Mouse (Mus musculus): ENCODE results near the gene Cd200r1. TPM values are rescaled to one million over a fixed set of nuclear protein-coding genes. Genes with fewer than 3 reads are reported as not detected.
A peak's percentile ranks its signal among the peaks of the same experiment; 100 is the strongest.

The Cd200r1 gene
- total RNA-seq (2015) (29.0 and 36.0 TPM in 2 replicates), total RNA-seq (2017) (16.3 and 18.5 TPM in 2 replicates)

DNA sequence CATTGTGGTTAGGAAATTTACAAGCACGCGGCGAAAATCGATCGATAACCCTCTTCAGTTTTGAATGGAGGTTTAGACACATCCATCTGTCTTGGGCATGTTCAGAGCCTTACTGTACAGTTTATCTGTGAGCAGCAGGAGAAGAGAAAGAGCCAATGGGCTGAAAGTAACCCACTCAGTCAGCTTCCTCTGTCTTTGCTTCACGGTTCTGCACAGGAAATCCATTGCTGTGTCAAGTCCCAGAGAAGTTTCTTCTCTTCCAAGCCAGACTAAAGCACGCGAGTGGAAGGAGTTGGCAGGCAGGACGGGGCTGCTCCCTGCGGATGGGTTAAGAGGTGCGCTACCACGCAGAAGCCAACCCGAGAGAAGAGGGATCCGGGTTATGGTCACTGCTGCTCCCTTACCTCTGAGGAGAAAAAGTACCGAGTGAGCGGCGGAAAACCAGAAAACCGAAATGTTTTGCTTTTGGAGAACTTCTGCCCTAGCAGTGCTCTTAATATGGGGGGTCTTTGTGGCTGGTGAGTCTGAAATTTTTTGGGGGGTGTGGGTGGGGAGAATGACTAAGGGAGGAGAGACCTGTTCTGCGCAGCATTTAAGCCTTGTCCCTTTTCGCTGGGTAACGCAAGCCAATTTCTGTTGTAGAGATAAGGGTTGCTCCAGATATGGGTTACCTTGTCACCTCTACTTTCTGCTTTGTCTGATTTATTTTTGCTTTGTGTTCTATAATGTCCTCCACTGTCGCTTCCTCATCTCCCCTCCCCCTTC, at the start of gene Cd200r1:
Gene Cd200r1 (plus strand): TSS at position 182 of the 765 bp plus-strand sequence.
- ATAC-seq (ENCODE audit: poor library complexity, severe bottlenecking), result peak; percentile 64

DNA sequence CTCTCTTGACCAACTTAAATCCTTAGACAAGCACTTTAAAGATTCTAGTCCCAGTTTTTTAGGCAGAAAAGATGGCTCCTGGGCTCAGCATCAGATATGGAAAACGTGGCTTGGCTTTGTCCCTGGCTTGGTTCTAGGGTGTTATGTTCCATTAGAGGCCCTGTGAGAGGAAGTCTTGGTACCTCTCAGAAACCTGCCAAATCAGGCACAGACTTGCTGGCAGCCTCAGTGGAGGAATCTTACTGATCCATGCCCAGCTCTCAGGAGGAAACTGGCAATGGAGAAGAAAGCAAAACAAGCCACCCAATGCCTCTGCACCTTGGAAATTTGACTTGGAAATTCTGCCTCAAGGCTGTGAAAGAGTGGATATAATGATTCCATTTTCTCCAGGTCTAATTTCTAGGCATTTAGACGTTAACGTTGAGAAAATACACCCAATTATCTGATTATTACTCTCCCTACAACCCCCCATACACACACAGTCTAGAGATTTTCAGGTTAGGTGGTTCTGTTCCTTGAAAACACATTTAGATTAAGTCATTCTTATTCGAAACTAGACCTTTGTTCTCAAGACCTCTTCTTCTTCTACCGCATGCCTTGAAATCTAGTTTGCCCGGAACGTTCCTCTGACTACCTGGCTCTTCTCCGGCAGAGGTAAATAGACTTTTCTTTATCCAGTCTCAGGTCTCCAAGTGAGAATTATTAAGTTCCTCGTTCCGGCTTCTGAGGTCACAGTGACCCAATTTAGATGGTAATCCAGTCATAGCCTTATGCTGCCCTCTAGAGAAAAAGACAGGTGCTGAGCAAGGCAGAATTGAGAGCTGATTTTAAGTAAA, 49.0 kb upstream of the Cd200r1 start:
- ATAC-seq (ENCODE audit: poor library complexity, severe bottlenecking), result peak; percentile 86

DNA sequence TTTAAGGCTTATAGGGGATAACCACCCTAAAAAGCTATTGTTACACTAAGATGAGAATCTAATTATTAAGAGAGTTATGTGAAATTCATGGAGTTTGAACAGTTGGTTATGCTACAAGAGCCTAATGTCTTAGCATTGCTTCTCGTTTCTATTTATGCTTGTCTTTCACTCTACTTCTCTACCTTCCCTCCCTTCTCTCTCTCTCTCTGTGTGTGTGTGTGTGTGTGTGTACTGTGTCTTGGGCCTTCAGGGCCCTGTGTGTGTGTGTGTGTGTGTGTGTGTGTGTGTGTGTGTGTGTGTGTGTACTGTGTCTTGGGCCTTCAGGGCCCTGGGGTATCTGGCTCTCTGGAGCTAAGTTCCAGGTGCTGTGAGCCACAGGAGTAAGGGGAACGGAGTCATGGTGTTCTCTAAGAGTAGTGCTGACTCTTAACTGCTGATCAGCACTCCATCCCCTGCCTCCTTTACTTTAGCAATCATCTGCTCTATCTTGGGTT, 48.3 kb upstream of the Cd200r1 start:
- ATAC-seq (ENCODE audit: poor library complexity, severe bottlenecking), result no peak

DNA sequence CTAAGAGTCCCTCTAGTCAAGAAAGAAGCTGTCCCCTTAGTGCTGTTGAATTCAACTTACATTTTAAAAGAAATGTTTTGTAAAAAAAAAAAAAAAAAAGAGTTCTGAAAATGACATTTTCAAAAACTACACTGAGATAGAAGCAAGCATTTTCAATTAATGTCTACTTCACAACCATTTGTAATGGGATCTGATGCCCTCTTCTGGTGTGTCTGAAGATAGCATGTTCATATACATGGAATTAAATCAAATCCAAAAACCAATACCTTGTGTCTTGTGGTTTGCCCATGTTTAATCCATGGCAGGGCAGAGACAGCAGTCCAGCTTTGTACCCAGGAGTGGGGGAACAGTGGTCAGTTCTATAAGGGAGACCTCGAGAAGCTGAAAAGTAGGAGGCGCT, 47.7 kb upstream of the Cd200r1 start:
- ATAC-seq (ENCODE audit: poor library complexity, severe bottlenecking), result no peak

DNA sequence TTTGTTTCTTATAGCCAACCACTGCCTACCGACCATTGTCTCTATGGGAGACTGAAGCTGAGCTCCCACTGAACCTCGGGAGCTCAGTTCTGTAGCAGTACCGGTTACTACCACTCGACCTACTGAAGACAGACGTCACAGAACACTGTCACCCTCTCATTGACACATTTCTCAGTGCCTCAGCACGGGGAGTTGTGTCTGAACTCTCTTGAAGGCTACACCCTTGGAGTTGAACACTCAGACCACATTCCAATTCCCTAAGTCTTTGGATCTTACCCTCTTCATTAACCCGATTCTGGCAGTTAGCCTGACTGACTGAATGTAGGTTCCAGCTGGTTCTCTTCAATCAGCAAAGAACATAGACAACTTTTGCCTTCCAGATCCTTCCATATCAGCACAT, 46.2 kb upstream of the Cd200r1 start:
- ATAC-seq (ENCODE audit: poor library complexity, severe bottlenecking), result no peak

DNA sequence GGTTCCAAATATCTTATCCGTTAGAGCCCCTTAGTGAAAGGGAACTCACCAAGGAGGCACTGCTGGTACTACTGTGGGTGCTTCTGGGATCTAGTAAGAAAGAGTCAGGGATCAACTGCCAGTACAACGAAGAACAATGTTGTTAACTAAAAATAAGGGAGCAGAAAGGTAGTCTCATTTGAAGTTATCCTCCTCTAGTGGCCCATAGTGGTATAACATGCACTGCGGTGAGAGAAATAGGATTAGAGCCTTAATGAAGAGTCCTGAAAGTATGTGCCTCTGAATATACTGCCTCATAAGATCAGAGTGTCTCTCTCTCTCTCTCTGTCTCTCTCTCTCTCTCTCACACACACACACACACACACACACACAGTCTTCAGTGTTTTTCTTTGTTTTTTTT, 45.0 kb upstream of the Cd200r1 start:
- no peak for ATAC-seq (ENCODE audit: poor library complexity, severe bottlenecking)

DNA sequence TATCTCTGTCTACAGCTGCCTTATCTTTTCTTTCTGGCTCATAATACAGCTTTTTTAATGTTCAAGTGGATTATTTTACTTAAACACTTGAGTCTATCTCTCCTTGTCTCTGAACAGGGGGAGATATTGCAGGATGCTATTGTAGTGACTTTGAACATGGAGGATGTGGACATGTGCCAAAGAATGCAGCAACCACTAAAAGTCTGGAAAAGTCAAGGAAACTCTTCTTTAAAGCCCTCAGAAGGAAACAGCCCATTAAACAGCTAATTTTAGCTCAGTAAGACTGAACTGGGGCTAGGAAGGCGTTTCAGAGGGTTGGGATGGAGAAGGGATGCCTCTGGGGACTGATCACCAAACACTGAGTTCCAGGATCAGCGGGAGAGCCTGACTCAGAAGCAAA, 42.9 kb upstream of the Cd200r1 start:
- ATAC-seq (ENCODE audit: poor library complexity, severe bottlenecking), result no peak

DNA sequence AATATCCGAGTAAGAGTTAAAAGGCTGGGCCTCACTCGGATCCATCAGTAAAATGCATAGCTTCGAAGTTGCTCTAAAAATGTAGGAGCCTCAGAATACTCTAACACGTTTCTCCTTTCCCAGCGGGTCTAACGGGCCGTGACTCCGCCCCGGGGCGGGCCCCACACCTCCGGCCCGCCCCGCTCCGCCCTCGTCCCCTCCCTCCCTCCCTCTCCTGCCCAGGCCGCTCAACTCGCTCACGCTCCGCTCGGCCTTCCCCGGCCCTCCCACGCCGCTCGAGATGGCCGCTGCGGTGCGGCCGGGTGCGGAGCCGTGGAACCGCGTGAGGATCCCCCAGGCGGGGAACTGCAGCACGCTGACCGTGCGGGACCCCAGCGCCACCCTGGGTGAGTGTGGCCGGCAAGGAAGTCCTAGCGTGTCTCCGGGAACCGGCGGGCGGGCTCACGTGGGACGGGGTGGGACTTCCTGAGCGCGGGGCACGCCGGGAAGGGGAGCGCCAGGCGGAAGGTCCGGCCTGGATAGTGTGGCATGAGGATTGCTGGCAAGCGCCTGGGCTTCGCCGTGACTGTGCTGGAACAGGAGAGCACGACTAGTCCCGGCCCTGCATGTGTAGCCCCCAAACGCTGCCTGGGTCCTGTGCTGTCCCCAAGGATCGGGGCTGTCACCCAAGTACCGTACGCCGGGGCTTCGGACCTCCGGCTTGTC, 41.3 kb upstream of the Cd200r1 start, which contains the start of gene Nepro:
Gene Nepro (plus strand): TSS at position 219 of the 705 bp plus-strand sequence.
- ATAC-seq (ENCODE audit: poor library complexity, severe bottlenecking), result peak; percentile 89

DNA sequence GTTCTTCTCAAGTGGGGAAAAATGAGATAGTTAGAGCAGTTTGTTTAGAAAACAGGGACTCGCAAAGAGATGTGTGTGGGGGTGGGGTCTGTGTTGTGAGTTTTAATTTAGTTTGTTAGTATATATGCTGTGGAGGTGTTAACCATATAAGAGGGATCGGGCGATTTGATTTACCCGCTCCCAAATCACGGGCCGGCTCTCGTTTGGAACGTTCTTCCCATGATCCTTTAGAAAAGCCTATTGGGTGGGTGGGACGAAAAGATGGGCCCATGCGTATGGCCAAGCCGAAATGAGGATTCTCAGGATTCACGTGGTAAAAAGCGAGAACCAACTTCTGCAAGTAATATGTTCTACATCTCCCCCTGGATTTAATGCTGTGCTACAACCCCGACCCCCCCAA, 40.7 kb upstream of the Cd200r1 start:
- no peak for ATAC-seq (ENCODE audit: poor library complexity, severe bottlenecking)

DNA sequence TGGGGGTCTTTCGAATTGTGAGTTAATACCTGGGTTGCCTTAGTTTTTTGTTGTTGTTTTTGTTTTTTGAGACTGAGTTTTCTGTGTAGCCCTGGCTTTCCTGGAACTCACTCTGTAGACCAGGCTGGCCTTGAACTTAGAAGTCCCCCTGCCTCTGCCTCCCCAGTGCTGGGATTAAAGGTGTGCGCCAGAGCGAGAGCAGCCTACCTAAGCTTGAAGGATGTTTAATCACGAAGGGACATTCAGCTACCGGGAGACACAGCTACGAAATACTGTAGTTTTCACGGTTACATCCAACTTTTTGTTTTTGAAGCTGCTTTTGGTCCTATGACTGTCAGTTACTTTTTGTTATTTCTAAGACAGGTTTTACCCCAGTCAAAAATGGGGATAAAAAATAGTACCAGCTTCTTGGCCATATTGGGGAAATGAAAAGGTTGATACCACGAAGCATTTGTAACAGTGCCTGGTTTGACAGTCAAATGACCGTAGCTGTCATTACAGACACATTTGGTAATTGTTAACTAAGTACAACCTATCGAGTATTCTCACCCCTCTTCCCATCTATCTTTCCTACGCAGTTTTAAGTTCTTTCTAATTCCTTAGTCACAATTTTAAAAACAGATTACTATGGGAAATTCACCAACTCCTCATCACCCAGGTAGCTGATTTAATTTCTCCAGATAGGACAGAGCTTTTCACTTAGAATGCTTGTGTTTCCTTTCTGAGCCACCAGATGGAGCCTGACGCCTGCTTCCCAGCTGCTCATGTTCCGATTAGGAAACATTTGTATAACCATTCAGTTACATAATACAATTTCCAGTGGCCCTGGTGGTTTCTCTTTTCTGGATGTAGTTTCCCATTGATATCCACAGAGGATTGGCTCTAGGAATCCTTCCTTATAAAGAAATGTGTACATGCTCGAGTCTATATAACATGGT, 40.0 kb upstream of the Cd200r1 start:
- ATAC-seq (ENCODE audit: poor library complexity, severe bottlenecking), result peak; percentile 78

DNA sequence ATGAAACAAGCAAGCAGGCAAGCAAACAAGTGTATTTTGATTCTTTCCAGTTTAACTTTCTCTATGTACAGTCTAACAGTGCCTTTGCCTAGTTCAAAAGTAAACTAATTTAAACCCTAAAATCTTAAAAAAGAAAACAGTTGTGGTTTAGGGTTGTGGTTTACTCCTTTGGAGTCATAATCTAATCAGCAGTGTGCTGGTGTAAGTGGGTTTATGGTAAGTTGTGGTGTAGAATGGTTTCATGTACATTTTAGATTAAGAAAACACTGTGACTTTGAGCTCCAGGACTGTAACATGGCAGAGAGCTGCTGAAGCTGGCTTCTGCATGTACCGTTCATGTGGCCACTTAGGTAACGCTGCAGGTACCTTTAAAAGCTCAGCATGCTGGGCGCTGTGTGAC, 38.0 kb upstream of the Cd200r1 start:
- no peak for ATAC-seq (ENCODE audit: poor library complexity, severe bottlenecking)

DNA sequence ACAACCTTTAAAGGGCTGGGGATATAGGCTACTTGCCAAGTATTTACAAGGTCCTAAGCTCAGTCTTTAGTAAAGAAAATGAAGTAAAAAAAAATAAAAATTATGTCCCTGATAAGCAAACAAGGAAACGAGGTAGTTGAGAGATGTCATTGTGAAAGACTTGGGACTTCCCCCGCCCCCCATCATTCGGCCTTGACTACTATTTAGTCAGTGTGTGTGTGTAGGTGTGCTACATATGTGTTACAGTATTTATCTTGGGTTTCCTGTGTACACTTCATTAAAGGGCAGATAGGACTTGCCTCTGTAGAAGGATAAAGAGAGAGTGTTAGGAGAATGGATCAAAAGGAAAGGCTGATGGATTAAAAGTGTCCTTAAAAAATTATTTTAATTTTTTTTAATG, 31.5 kb upstream of the Cd200r1 start:
- ATAC-seq (ENCODE audit: poor library complexity, severe bottlenecking), result no peak

DNA sequence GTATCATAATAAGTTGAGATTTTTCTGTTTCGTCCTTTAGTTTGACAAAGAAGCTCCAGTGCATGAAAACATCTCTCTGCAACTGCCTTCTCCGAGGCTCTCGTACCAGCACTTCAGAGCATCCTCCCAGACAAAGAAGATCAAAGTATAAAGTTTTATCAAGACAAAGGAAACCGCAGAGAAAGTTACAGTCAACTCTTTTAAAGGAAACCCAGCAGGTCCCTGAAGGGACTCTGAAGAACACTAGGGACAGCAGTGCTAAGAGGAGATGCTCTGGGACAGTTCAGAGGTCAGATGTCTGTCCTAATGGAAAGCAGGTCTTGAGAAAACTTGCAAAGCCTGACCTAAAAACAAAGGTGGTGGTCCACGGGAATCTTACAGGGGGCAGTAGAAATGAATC, 29.9 kb upstream of the Cd200r1 start:
- no peak for ATAC-seq (ENCODE audit: poor library complexity, severe bottlenecking)

DNA sequence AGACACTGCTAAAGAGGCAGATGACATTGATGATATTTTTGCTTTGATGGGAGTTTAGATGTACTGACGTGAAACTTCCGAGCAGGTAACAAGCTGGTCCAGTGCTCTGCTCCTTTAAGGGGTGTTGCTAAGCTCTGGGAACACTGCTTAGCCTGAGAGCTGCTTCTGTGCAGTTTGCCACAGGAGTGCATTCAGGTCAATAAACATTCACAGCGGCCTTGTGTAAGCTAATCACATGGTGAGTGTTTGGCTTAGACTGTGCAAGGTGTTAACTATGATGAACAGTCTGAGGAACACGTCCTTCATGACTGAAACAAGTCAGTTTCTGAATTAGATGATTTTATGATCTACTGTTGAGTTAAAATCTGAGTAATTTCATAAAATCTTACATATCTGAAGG, 29.4 kb upstream of the Cd200r1 start:
- no peak for ATAC-seq (ENCODE audit: poor library complexity, severe bottlenecking)

DNA sequence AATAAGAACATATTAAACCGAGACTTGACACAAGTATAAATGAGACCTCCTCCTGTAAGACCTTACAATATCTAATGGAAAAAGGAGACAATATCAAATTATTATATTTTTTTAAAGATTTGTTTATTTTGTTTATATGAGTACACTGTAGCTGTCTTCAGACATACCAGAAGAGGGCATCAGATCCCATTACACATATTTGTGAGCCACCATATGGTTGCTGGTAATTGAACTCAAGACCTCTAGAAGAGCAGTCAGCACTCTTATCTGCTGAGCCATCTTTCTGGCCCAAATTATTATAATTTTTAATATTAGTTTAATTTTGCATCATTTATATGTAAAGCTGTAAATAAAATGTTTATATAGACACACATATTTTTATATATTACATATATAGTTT, 22.8 kb upstream of the Cd200r1 start:
- no peak for ATAC-seq (ENCODE audit: poor library complexity, severe bottlenecking)

DNA sequence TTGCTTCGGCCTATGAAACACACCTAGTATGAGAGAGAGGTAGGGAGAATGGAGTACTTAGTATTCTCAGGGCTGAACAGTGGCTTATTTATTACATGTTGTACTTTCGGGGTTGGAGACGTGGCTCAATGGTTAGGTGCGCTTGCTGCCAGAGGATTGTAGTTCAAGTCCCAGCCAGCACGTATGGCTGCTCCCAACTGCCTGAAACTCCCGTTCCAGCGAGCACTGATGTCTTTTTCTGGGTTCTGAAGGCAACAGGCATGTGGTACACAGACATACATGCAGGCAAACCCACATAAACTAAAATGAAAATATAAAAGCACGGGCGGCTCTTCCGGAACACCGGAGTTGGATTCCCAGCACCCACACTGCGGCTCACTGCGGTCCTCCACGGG, 20.1 kb upstream of the Cd200r1 start:
- ATAC-seq (ENCODE audit: poor library complexity, severe bottlenecking), result no peak

DNA sequence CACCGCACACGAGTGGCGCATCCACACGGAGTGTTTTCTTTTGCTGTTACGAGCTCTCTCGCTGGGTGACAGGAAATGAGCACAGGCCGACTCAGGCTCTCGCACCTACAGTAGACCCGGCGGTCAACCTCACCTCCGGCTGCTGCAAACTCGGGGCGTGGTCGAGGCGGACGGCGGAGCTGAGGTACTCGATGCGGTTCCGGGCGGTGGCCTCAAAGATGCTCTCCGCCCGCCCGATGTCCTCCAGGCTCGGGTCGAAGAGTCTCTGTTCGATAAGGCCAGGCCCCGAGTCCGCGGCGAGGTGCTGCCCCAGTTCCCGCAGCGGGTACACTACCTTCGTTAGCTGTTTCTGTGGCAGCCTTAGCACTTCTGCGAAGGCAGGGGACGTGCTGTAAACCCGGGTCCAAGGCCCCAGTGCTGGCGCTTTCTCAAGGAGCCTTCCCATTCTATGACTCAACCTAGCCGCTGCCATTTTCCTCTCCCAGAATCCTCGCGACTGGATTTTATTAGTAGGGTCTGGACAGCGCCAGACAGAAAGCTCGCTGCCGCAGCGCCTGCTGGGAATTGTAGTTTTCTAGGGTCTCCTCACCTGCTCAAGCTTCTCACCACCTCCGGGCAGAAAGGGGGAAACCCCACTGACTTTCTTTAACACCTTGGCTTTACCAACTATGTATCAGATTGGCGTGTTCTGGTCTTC, 19.5 kb upstream of the Cd200r1 start, which contains the start of gene Gtpbp8:
Gene Gtpbp8 (minus strand): TSS at position 498 of the 697 bp plus-strand sequence.
- peak; percentile 92 for ATAC-seq (ENCODE audit: poor library complexity, severe bottlenecking)

DNA sequence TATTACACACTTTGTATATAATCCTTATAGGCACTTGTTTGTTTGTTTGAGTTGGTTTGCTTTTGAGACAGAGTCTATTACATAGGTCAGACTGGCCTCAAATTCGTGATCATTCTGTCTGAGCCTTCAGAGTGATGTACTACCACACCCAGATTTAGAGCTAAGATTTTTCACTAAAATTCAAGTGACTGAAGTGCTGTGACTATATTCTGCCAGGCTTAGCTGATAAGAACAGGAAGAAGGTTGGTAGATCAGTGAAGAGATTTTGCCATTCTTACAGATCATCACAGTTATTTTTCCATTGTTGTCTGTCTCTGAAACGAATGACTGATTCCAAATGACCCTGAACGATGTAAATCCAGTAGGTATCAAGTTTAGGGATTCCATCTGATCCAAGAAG, 17.5 kb upstream of the Cd200r1 start:
- no peak for ATAC-seq (ENCODE audit: poor library complexity, severe bottlenecking)

DNA sequence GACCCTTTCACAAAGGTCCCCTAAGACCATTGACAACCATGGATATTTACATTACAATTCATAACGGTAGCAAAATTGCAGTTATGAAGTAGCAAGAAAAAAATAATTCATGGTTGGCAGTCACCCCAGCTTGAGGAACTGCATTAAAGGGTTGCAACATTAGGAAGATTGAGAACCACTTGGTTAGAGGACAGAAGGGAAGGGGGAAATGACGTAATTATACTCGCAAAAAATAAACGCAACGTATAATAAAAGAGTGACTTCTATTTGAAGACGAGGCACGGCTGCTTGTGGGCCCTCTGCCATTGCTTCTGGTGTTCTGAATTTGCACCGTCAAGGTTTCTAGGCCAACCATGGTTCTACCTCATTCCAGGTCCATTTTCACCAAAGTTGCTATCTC, 7.8 kb upstream of the Cd200r1 start:
- peak; percentile 80 for ATAC-seq (ENCODE audit: poor library complexity, severe bottlenecking)

Data from megakaryocyte, adult 5-6 weeks (primary cell).